Mouse (Mus musculus) midbrain, embryonic 15.5 days (tissue): ENCODE measurements around the gene Nr5a2. TPM values are rescaled to one million over a fixed set of nuclear protein-coding genes. Genes with fewer than 3 reads are reported as not detected.

Experiments
- ATAC-seq: fragments of 200-750 bp; cut with Nextera tagmentation; replicated peaks from 2 replicates; pipeline ENCODE4 v1.8.0; 2017; ENCODE audit warnings: moderate TSS enrichment
- H3K27ac ChIP-seq: fragments of 300-500 bp; sonication (generic); 2 replicates; pipeline ENCODE4 v1.5.1; 2015; ENCODE audit warnings: mild to moderate bottlenecking, inconsistent platforms
- H3K27me3 ChIP-seq: fragments of 300-500 bp; sonication (generic); replicated peaks from 2 replicates; pipeline ENCODE4 v1.6.1; 2015; ENCODE audit warnings: inconsistent platforms
- H3K36me3 ChIP-seq: fragments of 300-500 bp; sonication (generic); replicated peaks from 2 replicates; pipeline ENCODE4 v1.6.1; 2015; ENCODE audit warnings: inconsistent platforms
- H3K4me1 ChIP-seq: fragments of 300-500 bp; sonication (generic); 2 replicates; pipeline ENCODE4 v1.6.1; 2015; ENCODE audit warnings: inconsistent platforms
- H3K4me2 ChIP-seq: fragments of 300-500 bp; sonication (generic); 2 replicates; pipeline ENCODE4 v1.6.1; 2015; ENCODE audit warnings: inconsistent platforms, mild to moderate bottlenecking, moderate library complexity
- H3K4me3 ChIP-seq: fragments of 300-500 bp; sonication (generic); 2 replicates; pipeline ENCODE4 v1.5.1; 2015; ENCODE audit warnings: mild to moderate bottlenecking, inconsistent platforms
- H3K9ac ChIP-seq: fragments of 300-500 bp; sonication (generic); 2 replicates; pipeline ENCODE4 v1.6.1; 2015; ENCODE audit warnings: mild to moderate bottlenecking, inconsistent platforms
- H3K9me3 ChIP-seq: fragments of 300-500 bp; sonication (generic); 2 replicates; pipeline ENCODE4 v1.6.1; 2016; ENCODE audit warnings: inconsistent platforms
- WGBS: fragments of 180-500 bp; shearing (Covaris S2); methylation state at CpG from one replicate; pipeline ENCODE4 v1.1.7; 2015; ENCODE audit warnings: mixed read lengths; 5-methylcytosine and 5-hydroxymethylcytosine counted together
- polyA plus RNA-seq: library from polyadenylated mRNA; unstranded; fragments of >200 nt; fragmentation: Nextera tagmentation; extraction: Ambion mirVana; gene quantifications from 2 replicates; pipeline ENCODE4 v1.2.1, GENCODE M21; 2015

Gene Nr5a2
- polyA plus RNA-seq, 1 experiment from 2014 or later = 1.1 TPM

DNA sequence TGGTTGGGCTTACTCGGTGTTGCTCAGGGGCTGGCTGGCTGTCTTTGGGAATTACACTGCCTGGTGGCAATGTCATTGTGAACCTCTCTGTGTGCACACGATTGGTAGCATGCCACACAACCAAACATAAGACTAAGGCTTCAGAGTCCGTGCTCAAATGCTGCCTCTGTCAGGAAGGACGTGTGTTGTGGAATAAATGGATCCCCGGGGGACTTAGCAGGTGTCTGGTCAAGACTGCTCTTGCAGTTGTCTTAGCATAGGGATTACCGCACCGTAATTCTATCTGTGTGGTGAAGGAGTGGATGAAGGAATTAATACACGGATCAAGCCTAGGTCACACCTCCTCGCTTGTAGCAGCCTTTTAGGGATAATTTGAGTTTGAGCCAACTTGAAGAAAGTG is 32.8 kb downstream of the Nr5a2 start:
- Histone ChIP-seq H3K9ac (no peak overlapping the region), H3K4me3 (no peak overlapping the region), H3K27me3 (no peaks in the 10 kb centered on the region), H3K4me1 (no peaks in the 10 kb centered on the region), H3K9me3 (no peaks in the 10 kb centered on the region), H3K4me2 (no peak overlapping the region), H3K27ac (no peak overlapping the region), H3K36me3 (no peaks in the 10 kb centered on the region)
- 51% methylated on average over 9 of the region's 9 CpGs for WGBS
- no peak for ATAC-seq

DNA sequence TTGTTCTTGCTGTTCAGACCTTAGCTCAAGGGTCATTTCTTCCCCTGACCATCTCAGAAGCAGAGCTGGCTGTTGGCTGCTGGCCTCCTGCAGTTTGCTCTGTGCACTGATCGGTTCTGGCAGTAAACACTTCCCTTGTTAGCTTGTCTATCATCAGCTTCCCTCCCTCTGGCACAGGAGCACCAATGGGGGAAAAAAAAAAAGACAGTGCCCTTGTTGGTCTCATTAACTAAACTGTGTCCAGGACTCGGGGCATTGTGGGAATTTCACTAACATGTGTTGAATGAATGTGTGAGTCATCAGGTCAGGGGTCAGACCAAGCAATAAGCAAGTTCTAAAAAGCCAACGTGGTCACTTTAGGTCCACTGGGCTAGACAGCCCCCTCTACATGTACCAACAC is 34.2 kb downstream of the Nr5a2 start:
- ATAC-seq = no peak
- Histone ChIP-seq H3K4me1 (no peaks in the 10 kb centered on the region), H3K27me3 (no peaks in the 10 kb centered on the region), H3K4me2 (no peak overlapping the region), H3K9me3 (no peaks in the 10 kb centered on the region), H3K27ac (no peak overlapping the region), H3K36me3 (no peaks in the 10 kb centered on the region), H3K9ac (no peak overlapping the region), H3K4me3 (no peak overlapping the region)
- WGBS = 35% methylated on average over 3 of the region's 3 CpGs

DNA sequence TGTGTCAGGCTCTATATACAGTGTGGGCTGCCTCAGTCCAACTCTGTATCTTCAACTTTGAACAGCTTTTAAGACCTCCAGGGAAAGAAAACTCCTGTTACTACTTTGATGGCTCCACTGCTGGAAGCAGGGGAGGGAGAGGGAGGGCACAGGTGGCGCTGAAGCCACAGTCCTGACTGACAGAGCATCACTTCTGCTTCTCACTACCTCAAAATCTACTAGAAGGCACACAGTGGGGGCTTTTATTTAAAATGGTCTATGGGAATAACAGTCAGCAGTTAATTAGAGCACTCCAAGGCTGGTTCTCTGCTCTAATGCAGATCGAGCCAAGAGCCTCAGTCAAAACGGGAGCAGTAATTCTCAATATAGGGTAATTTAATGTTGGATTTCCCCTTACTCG is 40.2 kb downstream of the Nr5a2 start:
- H3K27me3 ChIP-seq = no peaks in the 10 kb centered on the region
- no peak overlapping the region for H3K27ac ChIP-seq
- 94% methylated on average over 4 of the region's 4 CpGs for WGBS
- H3K4me1 ChIP-seq = no peaks in the 10 kb centered on the region
- no peaks in the 10 kb centered on the region for H3K9me3 ChIP-seq
- ATAC-seq = no peak
- no peak overlapping the region for H3K4me3 ChIP-seq
- H3K36me3 ChIP-seq = no peaks in the 10 kb centered on the region
- H3K4me2 ChIP-seq = no peak overlapping the region
- H3K9ac ChIP-seq = no peak overlapping the region

DNA sequence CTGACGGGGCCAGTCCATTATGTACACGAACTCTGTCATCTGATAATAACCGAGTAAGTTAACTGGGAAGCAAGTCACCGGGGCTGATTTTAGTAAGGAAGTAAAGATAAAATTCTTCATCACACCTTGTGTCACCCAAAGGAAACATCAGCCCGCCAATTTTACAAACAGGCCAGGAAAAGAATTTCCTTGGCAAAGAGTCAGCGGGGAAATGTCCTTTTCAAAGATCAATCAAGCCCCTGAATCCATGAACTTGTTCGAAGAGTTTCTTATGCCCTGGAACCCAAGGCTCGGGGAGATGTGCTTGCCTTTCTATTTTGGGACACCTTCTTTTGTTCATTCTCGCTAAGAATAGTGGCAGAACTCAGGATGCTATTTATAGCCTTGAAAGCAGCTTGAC is 41.5 kb downstream of the Nr5a2 start:
- H3K36me3 ChIP-seq = no peaks in the 10 kb centered on the region
- H3K4me2 ChIP-seq = no peak overlapping the region
- no peaks in the 10 kb centered on the region for H3K4me1 ChIP-seq
- H3K4me3 ChIP-seq = no peak overlapping the region
- no peak for ATAC-seq
- H3K9ac ChIP-seq = no peak overlapping the region
- 75% methylated on average over 9 of the region's 9 CpGs for WGBS
- H3K9me3 ChIP-seq = no peaks in the 10 kb centered on the region
- no peaks in the 10 kb centered on the region for H3K27me3 ChIP-seq
- no peak overlapping the region for H3K27ac ChIP-seq

DNA sequence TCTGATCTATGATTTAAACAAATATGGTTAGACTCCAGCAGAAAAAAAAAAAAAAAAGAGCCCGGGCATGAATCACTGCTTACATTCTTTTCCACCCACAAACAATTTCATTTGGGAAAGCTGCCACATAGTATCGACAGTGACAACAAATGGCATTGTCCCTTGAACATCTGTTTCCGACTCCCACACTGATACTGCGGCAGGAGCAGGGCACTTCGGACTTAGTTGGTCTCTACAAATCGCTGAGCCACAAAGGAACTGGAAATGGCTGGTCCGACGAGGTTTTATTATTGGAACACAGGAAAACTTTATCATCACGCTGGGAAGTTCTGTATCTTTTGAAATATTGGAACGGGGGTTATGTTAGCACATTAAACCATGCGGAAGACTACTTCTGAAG is 44.8 kb downstream of the Nr5a2 start:
- Histone ChIP-seq H3K9me3 (no peaks in the 10 kb centered on the region), H3K4me1 (no peaks in the 10 kb centered on the region), H3K4me3 (no peak overlapping the region), H3K9ac (no peak overlapping the region), H3K27me3 (no peaks in the 10 kb centered on the region), H3K36me3 (no peaks in the 10 kb centered on the region), H3K4me2 (no peak overlapping the region), H3K27ac (no peak overlapping the region)
- ATAC-seq = no peak
- WGBS = 61% methylated on average over 11 of the region's 11 CpGs

DNA sequence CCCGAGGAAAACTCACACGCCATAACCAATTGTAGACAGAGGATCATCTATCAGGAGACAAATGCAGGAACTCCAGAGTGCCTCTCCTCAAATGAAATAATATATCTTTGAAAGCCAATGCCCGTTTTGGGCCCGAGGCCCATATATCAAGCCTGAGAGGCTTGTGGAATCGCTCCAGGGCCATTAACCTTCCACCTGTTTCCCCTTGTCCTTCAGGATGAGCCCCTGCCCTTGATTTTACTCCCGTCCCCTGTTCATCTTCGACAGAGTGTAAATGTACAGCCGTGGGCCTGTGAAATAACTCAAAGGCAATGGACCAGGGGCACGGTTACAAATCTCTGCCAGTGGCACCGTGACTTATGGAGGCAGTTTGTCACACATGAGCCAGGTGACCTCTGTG is 48.3 kb downstream of the Nr5a2 start:
- no peak overlapping the region for H3K27ac ChIP-seq
- WGBS = 91% methylated on average over 10 of the region's 10 CpGs
- H3K4me1 ChIP-seq = no peaks in the 10 kb centered on the region
- H3K4me2 ChIP-seq = no peak overlapping the region
- H3K36me3 ChIP-seq = no peaks in the 10 kb centered on the region
- no peak overlapping the region for H3K9ac ChIP-seq
- H3K4me3 ChIP-seq = no peak overlapping the region
- H3K27me3 ChIP-seq = no peaks in the 10 kb centered on the region
- H3K9me3 ChIP-seq = no peaks in the 10 kb centered on the region
- no peak for ATAC-seq

DNA sequence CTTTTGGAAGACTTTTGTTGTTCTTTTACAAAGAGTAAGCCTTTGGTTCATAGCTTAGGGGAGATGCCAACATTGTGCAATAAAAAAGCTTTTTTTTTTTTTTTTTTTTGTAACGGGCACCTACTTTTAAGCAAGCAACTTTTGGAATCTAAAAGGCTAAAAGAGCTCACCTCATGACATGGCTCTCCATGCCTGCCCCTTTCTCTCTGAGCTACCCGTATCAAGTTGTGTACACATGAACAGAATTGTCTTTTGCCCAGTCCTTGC is 48.7 kb downstream of the Nr5a2 start:
- ATAC-seq = no peak
- Histone ChIP-seq H3K27me3 (no peaks in the 10 kb centered on the region), H3K27ac (no peak overlapping the region), H3K4me1 (no peaks in the 10 kb centered on the region), H3K4me2 (no peak overlapping the region), H3K9ac (no peak overlapping the region), H3K36me3 (no peaks in the 10 kb centered on the region), H3K9me3 (no peaks in the 10 kb centered on the region), H3K4me3 (no peak overlapping the region)
- 84% methylated on average over 2 of the region's 2 CpGs for WGBS

DNA sequence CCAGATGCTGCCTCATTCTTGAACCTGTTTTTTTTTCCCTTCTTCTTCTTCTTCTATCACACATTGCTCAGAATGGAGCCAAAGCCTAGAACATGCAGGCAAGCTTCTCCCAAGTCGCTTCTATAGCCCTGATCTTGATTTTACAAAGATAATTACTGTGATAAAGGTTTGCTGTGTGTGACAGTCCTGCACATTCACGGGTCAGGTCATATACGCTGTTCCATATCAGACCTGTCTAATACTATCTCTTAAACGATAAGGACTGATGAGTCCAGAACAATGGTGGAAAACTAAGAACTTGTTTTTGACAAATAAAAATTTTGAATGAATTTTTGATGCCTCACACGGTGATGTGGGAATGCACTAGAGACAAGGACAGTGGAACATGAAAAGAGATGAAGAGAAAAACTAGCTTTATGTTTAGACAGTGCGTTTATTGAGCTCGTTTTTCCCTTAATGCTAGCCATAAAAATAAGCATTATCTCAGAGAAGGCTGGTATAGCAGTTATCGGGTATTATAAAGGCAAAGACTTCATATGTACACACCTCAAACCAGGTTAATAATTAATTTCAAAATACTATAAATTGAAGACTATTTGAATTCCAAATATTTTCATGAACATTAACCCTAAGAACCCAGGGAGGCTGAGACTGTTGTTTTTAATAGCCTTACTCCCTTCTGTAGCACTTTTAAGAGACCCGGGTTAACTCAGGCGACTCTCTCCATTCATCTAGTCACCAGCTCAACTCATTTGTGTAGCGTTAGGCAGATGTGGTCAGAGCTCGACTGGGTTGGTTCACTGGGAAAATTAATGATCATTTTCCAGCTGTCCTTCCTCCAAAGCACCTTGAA is 49.3 kb downstream of the Nr5a2 start:
- WGBS = 85% methylated on average over 12 of the region's 12 CpGs
- Histone ChIP-seq H3K9me3 (no peaks in the 10 kb centered on the region), H3K4me3 (no peak overlapping the region), H3K4me2 (no peak overlapping the region), H3K4me1 (no peaks in the 10 kb centered on the region), H3K27ac (no peak overlapping the region), H3K36me3 (no peaks in the 10 kb centered on the region), H3K27me3 (no peaks in the 10 kb centered on the region), H3K9ac (no peak overlapping the region)
- ATAC-seq = no peak

DNA sequence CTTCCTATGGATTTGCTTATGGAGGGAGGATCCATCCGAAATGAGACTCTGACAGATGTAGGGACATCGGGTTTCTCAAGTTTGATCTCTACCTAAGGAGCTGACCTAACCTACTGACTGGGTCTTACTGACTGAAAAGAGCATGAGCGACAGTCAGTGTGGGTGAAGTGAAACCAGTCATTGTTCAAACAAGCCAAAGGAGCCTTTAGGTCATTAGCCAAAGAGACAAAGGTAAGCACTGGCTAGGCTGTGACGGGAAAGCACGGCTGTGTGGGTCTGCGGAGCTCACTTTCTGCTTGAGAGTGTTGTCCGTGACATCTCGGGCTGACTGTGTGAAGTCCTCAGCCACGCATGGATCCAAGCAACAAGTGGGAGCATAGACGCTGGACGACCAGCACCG is 50.1 kb downstream of the Nr5a2 start:
- no peaks in the 10 kb centered on the region for H3K27me3 ChIP-seq
- no peak for ATAC-seq
- no peaks in the 10 kb centered on the region for H3K36me3 ChIP-seq
- no peak overlapping the region for H3K9ac ChIP-seq
- H3K4me2 ChIP-seq = no peak overlapping the region
- H3K4me3 ChIP-seq = no peak overlapping the region
- 89% methylated on average over 12 of the region's 12 CpGs for WGBS
- no peak overlapping the region for H3K27ac ChIP-seq
- H3K4me1 ChIP-seq = no peaks in the 10 kb centered on the region
- H3K9me3 ChIP-seq = no peaks in the 10 kb centered on the region

DNA sequence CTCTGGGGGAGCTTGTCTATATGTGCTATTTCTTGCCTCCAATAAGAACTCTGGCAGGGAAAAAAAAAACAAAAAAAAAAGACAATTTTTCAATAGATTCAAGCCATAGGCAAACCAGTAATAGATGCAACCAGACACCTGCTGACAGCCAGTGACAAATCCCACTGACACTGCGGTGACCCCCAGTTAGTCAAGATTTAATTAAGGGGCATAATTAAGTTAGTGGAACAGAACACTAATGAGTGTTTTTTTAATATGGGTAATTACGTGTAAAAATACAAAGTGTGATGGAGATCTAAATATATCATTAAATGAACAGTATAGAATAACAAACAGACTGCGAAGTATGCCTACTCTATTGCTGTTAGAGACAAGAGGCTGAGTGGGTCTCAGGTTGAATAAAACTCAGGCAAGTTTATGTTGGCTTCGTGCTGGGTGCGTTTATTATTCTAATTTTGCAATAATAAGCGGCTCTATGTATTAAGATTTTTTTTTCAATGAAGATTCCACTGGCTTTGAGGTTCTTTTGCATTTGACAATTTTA is 50.7 kb downstream of the Nr5a2 start:
- WGBS = 78% methylated on average over 6 of the region's 6 CpGs
- H3K27me3 ChIP-seq = no peaks in the 10 kb centered on the region
- ATAC-seq = no peak

DNA sequence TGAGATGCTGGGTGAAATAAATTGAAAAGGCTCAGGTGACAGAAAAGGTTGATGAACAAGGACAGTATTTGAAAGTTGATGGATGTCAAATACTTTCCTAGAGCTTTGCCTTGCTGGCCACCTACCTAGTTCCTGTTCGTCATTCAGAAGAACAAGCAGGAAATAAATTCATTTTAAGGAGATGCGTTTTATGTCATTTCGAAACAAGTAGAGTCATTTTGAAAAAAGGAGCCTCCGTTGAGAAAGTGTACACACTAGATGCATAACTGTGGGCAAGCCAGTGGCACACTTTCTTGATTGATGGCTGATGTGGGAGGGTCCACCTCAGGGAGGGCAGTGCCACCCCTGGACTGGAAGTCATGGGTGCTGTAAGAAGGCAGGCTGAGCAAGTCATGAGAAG is 62.1 kb downstream of the Nr5a2 start:
- 97% methylated on average over 4 of the region's 4 CpGs for WGBS
- Histone ChIP-seq H3K27ac (no peak overlapping the region), H3K4me2 (no peak overlapping the region), H3K9me3 (no peaks in the 10 kb centered on the region), H3K9ac (no peak overlapping the region), H3K4me1 (no peaks in the 10 kb centered on the region), H3K36me3 (no peaks in the 10 kb centered on the region), H3K27me3 (no peaks in the 10 kb centered on the region), H3K4me3 (no peak overlapping the region)
- ATAC-seq = no peak

More for the DNA sequence above, 50.7 kb downstream of the Nr5a2 start:
- H3K27ac ChIP-seq = no peak overlapping the region
- no peaks in the 10 kb centered on the region for H3K4me1 ChIP-seq
- no peaks in the 10 kb centered on the region for H3K9me3 ChIP-seq
- H3K4me3 ChIP-seq = no peak overlapping the region
- H3K4me2 ChIP-seq = no peak overlapping the region
- H3K36me3 ChIP-seq = no peaks in the 10 kb centered on the region
- no peak overlapping the region for H3K9ac ChIP-seq

DNA sequence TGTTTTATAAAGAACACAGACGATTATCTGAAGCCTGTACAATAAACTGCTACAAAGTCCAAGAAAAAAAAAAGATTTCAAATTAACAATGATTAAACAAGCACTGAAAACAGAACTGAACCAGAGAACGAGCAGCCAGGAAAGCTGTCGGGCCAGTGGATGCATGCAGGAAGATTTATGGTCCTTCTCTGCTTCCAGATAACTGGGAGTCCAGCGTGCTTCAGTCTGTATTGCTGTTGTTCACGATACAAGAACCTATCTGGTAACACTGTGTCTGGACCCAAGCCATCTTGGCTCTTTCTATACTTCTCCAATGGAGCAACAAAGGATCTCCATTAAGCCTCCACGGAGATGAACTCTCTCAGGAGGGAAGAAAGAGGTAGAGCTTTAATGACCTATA is 63.9 kb downstream of the Nr5a2 start:
- Histone ChIP-seq H3K9me3 (no peaks in the 10 kb centered on the region), H3K4me3 (no peak overlapping the region), H3K27me3 (no peaks in the 10 kb centered on the region), H3K4me1 (no peaks in the 10 kb centered on the region), H3K4me2 (no peak overlapping the region), H3K9ac (no peak overlapping the region), H3K36me3 (no peaks in the 10 kb centered on the region), H3K27ac (no peak overlapping the region)
- WGBS = 72% methylated on average over 6 of the region's 6 CpGs
- no peak for ATAC-seq

DNA sequence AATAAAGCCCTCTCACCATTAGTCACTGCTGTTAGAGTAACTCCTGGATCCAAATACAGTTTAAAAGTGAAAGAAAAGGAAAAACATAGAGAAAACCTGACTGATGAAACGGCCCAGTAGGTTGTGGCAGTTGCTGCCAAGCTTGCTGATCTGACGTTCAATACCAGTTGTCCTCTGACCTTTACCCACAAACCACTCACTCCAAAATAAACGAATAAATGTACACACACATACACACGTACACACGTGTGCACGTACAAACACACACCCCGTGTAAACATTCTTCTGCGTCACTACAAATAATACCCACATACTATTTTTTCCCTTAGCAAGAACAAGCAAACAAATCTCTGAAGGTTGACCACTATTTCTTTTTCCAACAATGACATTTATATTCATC is 64.4 kb downstream of the Nr5a2 start:
- Histone ChIP-seq H3K36me3 (no peaks in the 10 kb centered on the region), H3K4me3 (no peak overlapping the region), H3K27ac (no peak overlapping the region), H3K9ac (no peak overlapping the region), H3K9me3 (no peaks in the 10 kb centered on the region), H3K4me2 (no peak overlapping the region), H3K4me1 (no peaks in the 10 kb centered on the region), H3K27me3 (no peaks in the 10 kb centered on the region)
- ATAC-seq = no peak
- WGBS = 88% methylated on average over 8 of the region's 8 CpGs
